Mouse (Mus musculus) heart, adult 2 months (tissue): ENCODE measurements at regions not wholly inside any gene's neighbourhood (a gene's known extent, or its start where the extent isn't known, plus 50 kb on each side); places are given as distances from the start of the nearest gene placed in this dataset.

Experiments used
- CTCF ChIP-seq: fragments of 200-600 bp; IDR thresholded peaks from 2 replicates; pipeline ENCODE4 v1.8.1; 2022; ENCODE audit warnings: antibody characterized with exemption, mild to moderate bottlenecking, moderate library complexity
- EP300 ChIP-seq: fragments of 200-500 bp; IDR thresholded peaks from 2 replicates; pipeline ENCODE4 v1.6.1; 2011; ENCODE audit warnings: low read depth, low read length, control low read depth; ENCODE audit not compliant: insufficient read depth
- POLR2A ChIP-seq: fragments of 200-500 bp; IDR thresholded peaks from 2 replicates; pipeline ENCODE4 v1.6.1; 2011; ENCODE audit warnings: mild to moderate bottlenecking, low read depth, low read length, control low read depth; ENCODE audit not compliant: insufficient read depth

GRCm38 (mm10) chr1:76832311-76832710, 682.6 kb downstream of the Epha4 start:
- no peak for TF ChIP-seq CTCF
- no peak for TF ChIP-seq POLR2A
- TF ChIP-seq EP300, result no peak
